Mouse (Mus musculus) lung, embryonic 14.5 days (tissue): Measurements from ENCODE around the gene Arhgef12. TPM values are rescaled to one million over a fixed set of nuclear protein-coding genes. Genes with fewer than 3 reads are reported as not detected.

ENCODE experiments used
- ATAC-seq: fragments of 200-750 bp; cut with Nextera tagmentation; 2 replicates; pipeline ENCODE4 v1.8.0; 2017; ENCODE audit warnings: mild to moderate bottlenecking, moderate TSS enrichment, moderate library complexity; ENCODE audit not compliant: insufficient read depth
- DNase-seq: peaks from one replicate; pipeline ENCODE4 v3.0.0-alpha.2; 2015
- H3K27ac ChIP-seq: fragments of 300-500 bp; sonication (generic); 2 replicates; pipeline ENCODE4 v1.5.1; 2014; ENCODE audit warnings: low read depth, mild to moderate bottlenecking, moderate library complexity
- H3K27me3 ChIP-seq: fragments of 300-500 bp; sonication (generic); 2 replicates; pipeline ENCODE4 v1.6.1; 2014; ENCODE audit warnings: low read length, control low read depth; ENCODE audit not compliant: insufficient read depth
- H3K36me3 ChIP-seq: fragments of 300-500 bp; sonication (generic); 2 replicates; pipeline ENCODE4 v1.6.1; 2014; ENCODE audit warnings: control low read depth; ENCODE audit not compliant: insufficient read depth
- H3K4me1 ChIP-seq: fragments of 300-500 bp; sonication (generic); 2 replicates; pipeline ENCODE4 v1.6.1; 2014; ENCODE audit warnings: antibody characterized with exemption, control low read depth; ENCODE audit not compliant: insufficient read depth
- H3K4me2 ChIP-seq: fragments of 300-500 bp; sonication (generic); 2 replicates; pipeline ENCODE4 v1.6.1; 2014; ENCODE audit warnings: mild to moderate bottlenecking
- H3K4me3 ChIP-seq: fragments of 300-500 bp; sonication (generic); 2 replicates; pipeline ENCODE4 v1.5.1; 2014; ENCODE audit warnings: low read depth, low read length
- H3K9ac ChIP-seq: fragments of 300-500 bp; sonication (generic); 2 replicates; pipeline ENCODE4 v1.6.1; 2014
- H3K9me3 ChIP-seq: fragments of 300-500 bp; sonication (generic); 2 replicates; pipeline ENCODE4 v1.6.1; 2016; ENCODE audit warnings: low read depth, low read length, control low read depth
- CTCF ChIP-seq: IDR thresholded peaks from 2 replicates; pipeline ENCODE4 v1.5.1; 2016; ENCODE audit warnings: antibody characterized with exemption, low read depth
- WGBS: fragments of 180-500 bp; shearing (Covaris S2); extraction: QIAGEN DNeasy Blood & Tissue Kit; methylation state at CpG from one replicate; pipeline ENCODE4 v1.1.7; 2014; 5-methylcytosine and 5-hydroxymethylcytosine counted together
- polyA plus RNA-seq: library from polyadenylated mRNA; unstranded; fragments of >200 nt; fragmentation: Nextera tagmentation; extraction: Ambion mirVana; gene quantifications from 2 replicates; pipeline ENCODE4 v1.2.1, GENCODE M21; 2014

Gene Arhgef12
- polyA plus RNA-seq, 1 experiment from 2014 or later: 24.7 TPM

DNA sequence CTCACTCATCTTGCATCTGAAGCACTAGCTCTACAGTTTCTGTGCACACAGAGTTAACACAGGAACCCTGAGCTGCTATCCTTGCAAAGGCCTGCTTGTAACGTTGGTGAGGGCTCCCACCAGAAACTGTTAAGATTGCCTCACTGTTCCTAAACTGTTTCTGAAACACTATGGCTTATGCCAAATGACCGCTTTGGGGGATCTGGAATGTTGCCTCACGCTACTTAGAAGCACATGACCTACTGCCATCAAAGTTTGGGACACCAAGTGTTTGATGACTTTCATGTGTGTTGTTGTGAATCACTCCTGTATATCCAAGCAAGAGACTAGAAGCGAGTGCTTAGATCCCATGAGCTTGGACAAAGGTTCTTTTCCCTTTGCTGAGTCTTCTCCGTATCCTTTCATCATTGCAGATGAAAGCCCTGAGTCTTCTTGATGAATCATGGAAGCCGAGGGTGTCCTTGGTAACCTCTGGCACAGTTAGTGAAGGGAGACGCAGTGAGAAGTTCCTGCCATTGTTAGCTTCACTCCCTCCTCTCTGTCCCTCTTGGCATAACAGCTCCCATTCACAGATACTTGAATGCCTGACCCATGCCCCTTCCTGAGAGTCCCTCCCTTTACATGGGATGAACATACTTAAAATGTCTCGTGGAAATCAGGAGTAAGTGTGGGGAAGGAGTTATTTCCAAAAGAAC lies 3.4 kb upstream of the Arhgef12 start:
- no peak for TF ChIP-seq CTCF
- H3K9ac ChIP-seq: no peak overlapping the region
- DNase-seq (no peak), ATAC-seq (no peak)
- WGBS: 84% methylated on average over 8 of the region's 8 CpGs
- 0 out of 2 replicates have a peak, but pooled peaks cover 2% of the 10 kb centered on the region for H3K36me3 ChIP-seq
- H3K9me3 ChIP-seq: no peaks in the 10 kb centered on the region
- H3K4me2 ChIP-seq: no peak overlapping the region
- H3K4me1 ChIP-seq: peaks cover 2% of the 10 kb centered on the region; the same call in 1 of the 2 replicates
- H3K27ac ChIP-seq: no peak overlapping the region
- no peak overlapping the region for H3K4me3 ChIP-seq
- H3K27me3 ChIP-seq: no peaks in the 10 kb centered on the region

DNA sequence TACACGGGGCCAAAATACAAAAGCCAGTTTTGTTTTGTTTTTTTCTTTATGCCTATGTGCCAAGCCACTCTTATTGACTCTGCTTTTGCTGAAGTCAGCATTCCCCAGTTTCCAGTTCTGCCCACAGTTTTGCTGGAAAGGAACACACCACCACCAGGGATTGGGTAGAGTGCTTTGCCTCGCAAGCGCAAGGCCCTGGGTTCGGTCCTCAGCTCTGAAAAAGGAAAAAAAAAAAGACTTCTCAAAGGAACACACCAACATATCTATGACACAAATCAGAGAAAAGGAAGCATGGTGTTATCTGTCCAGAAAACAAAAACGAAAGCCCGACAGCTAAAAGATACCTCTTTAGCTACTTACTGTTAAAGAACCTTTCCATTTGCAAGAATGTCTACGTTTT lies 2.1 kb upstream of the Arhgef12 start:
- Histone ChIP-seq H3K4me1 (no peaks in the 10 kb centered on the region; the same call in 1 of the 2 replicates), H3K9ac (no peak overlapping the region), H3K36me3 (0 out of 2 replicates have a peak, but pooled peaks cover 2% of the 10 kb centered on the region), H3K4me3 (no peak overlapping the region), H3K9me3 (no peaks in the 10 kb centered on the region), H3K4me2 (no peak overlapping the region), H3K27ac (no peak overlapping the region), H3K27me3 (no peaks in the 10 kb centered on the region)
- no peak for ATAC-seq
- no peak for DNase-seq
- no peak for TF ChIP-seq CTCF
- WGBS: 89% methylated on average over 7 of the region's 7 CpGs

DNA sequence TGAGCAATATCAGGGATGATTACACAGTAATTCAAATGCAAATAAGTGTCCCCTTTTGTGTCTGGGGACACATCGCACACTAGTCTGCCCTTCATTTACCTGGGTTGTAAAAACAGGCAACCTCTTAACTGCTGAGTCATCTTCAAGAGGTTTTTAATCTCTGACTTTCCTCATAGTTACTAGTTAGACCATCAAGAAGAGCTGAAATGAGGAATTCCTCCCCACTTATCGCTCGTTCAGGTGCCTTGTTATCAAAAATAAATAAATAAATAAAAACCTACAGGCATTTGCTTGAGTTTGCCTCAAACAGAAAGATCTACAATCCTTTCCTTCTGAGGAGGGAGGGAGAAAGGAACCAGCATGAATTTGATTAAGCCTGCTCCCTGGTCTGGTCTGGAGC lies 1.7 kb upstream of the Arhgef12 start:
- 0 out of 2 replicates have a peak, but pooled peaks cover 2% of the 10 kb centered on the region for H3K36me3 ChIP-seq
- TF ChIP-seq CTCF: no peak
- no peak overlapping the region for H3K4me3 ChIP-seq
- DNase-seq (no peak), ATAC-seq (no peak)
- H3K4me1 ChIP-seq: peaks cover 1% of the 10 kb centered on the region
- WGBS: 78% methylated on average over 3 of the region's 3 CpGs
- H3K27ac ChIP-seq: no peak overlapping the region
- no peaks in the 10 kb centered on the region for H3K9me3 ChIP-seq
- no peaks in the 10 kb centered on the region for H3K27me3 ChIP-seq
- no peak overlapping the region for H3K9ac ChIP-seq
- no peak overlapping the region for H3K4me2 ChIP-seq

DNA sequence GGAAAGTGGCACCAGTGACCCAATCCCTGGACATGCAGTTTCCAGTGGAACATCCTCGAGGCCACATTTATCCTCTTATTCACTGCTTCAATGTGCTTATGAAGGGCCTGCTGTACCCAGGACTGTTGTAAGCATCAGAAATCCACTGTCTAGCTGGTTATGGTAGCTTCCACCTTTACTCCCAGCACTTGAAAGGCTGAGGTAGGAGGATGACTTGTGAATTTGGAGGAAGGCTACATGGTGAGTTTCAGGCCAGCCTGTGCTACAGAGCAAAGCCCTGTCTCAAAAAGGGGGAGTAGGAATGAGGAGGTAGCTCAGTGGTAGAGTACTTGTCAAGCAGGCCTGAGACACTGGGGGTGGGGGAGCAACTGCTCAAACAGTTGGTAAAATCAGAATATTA lies 1.0 kb upstream of the Arhgef12 start:
- H3K27me3 ChIP-seq: no peaks in the 10 kb centered on the region
- H3K4me2 ChIP-seq: no peak overlapping the region
- peaks cover 7% of the 10 kb centered on the region for H3K4me1 ChIP-seq
- no peak overlapping the region for H3K9ac ChIP-seq
- DNase-seq (no peak), ATAC-seq (no peak)
- 0 out of 2 replicates have a peak, but pooled peaks cover 2% of the 10 kb centered on the region for H3K36me3 ChIP-seq
- WGBS: 90% methylated on average over 1 of the region's 1 CpGs
- H3K4me3 ChIP-seq: no peak overlapping the region
- no peaks in the 10 kb centered on the region for H3K9me3 ChIP-seq
- no peak overlapping the region for H3K27ac ChIP-seq
- no peak for TF ChIP-seq CTCF

- TF ChIP-seq CTCF: no peak
- 46% methylated on average over 5 of the region's 5 CpGs for WGBS
- Histone ChIP-seq H3K4me1 (peaks cover 10% of the 10 kb centered on the region), H3K4me3 (peak overlapping the region; percentile 96; the same call in 1 of the 2 replicates), H3K27me3 (no peaks in the 10 kb centered on the region), H3K4me2 (peak overlapping the region; percentile 77), H3K9ac (no peak overlapping the region), H3K36me3 (0 out of 2 replicates have a peak, but pooled peaks cover 2% of the 10 kb centered on the region), H3K9me3 (no peaks in the 10 kb centered on the region), H3K27ac (0 out of 2 replicates have a peak overlapping the region, but pooled peaks have one; percentile 42)
- DNase-seq (no peak), ATAC-seq (no peak)
Measured at GRCm38 (mm10) chr9:43107555-43107954, 516 bp upstream of the Arhgef12 start.

DNA sequence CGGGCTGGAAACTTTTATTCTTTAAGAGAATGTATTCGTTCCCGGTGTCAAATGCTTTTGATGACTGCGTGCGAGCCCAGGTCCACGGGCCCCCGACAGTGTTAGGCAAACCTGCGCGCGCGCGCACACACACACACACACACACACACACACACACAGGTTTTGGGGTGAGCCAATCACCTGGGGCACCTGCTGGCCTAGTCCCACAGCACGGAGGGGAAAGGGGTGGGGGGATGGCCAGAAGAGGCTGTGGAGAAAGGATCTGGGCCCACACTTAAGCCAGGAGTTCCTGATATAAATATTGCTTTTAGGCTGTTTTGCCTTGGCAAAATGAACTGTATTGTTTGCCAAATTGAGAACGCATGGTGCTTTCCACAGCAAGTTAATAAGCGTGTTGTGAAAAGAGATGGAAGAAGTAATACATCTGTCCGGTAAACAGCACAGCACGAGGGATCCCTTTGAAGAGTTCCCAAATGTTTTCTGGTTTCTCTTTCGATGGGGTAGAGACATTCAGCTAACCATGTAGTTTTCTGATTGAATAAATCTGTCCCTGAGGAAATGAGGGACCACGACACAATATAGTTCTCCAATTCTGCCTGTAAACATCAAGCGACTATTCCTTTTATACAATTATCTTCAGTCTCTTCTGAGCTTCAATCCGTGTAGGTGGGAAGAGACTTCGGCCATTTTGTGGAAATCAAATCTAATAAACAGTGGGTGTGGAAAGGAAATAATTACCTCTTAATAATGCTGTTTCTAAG lies 433 bp downstream of the Arhgef12 start:
- H3K4me2 ChIP-seq: peak overlapping the region; percentile 77
- peak overlapping the region; percentile 96 for H3K27ac ChIP-seq
- no peaks in the 10 kb centered on the region for H3K27me3 ChIP-seq
- H3K4me1 ChIP-seq: peaks cover 10% of the 10 kb centered on the region
- H3K9ac ChIP-seq: peak overlapping the region; percentile 92
- 0 out of 2 replicates have a peak, but pooled peaks cover 2% of the 10 kb centered on the region for H3K36me3 ChIP-seq
- DNase-seq (peak; percentile 55), ATAC-seq (peak; percentile 47)
- H3K4me3 ChIP-seq: peak overlapping the region; percentile 96
- no peak for TF ChIP-seq CTCF
- H3K9me3 ChIP-seq: no peaks in the 10 kb centered on the region
- WGBS: 10% methylated on average over 22 of the region's 22 CpGs
